Mouse (Mus musculus) ES-E14 (cell line): ENCODE data around the gene Naif1.

Experiments used
- CHD2 ChIP-seq: IDR thresholded peaks from 2 replicates; pipeline ENCODE4 v1.6.1; 2014; ENCODE audit warnings: mild to moderate bottlenecking, low read depth, low read length, inconsistent platforms
- HCFC1 ChIP-seq: IDR thresholded peaks from 2 replicates; pipeline ENCODE4 v1.6.1; 2012; ENCODE audit warnings: low read length, inconsistent platforms, borderline replicate concordance; ENCODE audit not compliant: insufficient read depth
- MAFK ChIP-seq: IDR thresholded peaks from 2 replicates; pipeline ENCODE4 v1.6.1; 2014; ENCODE audit warnings: mild to moderate bottlenecking, low read depth, low read length, inconsistent platforms; ENCODE audit not compliant: insufficient read depth
- ZC3H11A ChIP-seq: IDR thresholded peaks from 2 replicates; pipeline ENCODE4 v1.6.1; 2012; ENCODE audit warnings: low read depth, mild to moderate bottlenecking, inconsistent platforms, low read length, borderline replicate concordance
- ZNF384 ChIP-seq: IDR thresholded peaks from 2 replicates; pipeline ENCODE4 v1.6.1; 2012; ENCODE audit warnings: low read depth, low read length, inconsistent platforms

DNA sequence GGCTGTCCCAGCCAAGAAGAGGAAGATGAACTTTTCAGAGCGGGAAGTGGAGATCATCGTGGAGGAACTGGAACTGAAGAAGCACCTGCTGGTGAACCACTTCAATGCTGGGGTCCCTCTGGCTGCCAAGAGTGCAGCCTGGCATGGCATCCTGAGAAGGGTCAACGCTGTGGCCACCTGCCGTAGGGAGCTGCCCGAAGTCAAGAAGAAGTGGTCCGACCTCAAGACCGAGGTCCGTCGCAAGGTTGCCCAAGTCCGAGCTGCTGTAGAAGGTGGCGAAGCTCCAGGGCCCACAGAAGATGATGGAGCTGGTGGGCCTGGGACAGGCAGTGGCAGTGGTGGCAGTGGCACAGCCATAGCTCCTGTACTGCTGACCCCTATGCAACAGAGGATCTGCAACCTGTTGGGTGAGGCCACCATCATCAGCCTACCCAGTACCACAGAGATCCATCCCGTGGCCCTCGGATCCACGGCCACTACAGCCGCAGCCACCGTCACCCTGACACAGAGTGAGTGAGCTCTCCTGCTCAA, 2.2 kb downstream of the Naif1 start:
- TF ChIP-seq HCFC1 = no peak
- TF ChIP-seq CHD2 = no peak
- no peak for TF ChIP-seq ZNF384
- no peak for TF ChIP-seq ZC3H11A
- TF ChIP-seq MAFK = no peak
